Mouse (Mus musculus): ENCODE results near the gene Rpl31. TPM values are rescaled to one million over a fixed set of nuclear protein-coding genes. Genes with fewer than 3 reads are reported as not detected.
A peak's percentile ranks its signal among the peaks of the same experiment; 100 is the strongest.

Gene Rpl31
- total RNA-seq, 2 experiments from 2014 or later: 422 to 695 TPM

DNA sequence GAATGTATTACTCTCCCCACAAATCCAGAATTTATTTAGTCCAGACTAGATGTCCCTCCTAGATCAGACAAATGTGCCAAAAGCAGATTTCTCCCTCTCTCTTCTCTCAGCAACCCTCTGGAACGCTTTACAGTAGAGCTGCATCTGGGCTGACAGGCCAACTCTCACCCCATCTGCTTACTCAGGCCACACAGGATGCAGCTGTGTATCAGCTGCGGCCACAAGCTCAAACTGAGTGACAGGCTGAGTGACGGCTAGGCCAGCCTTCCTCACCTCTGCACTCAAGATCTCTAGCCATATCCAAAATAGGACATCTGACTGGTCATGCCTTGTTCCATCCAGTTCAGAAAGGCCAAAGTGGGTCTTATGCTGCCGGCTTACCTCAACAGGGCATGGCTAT is 28.7 kb downstream of the Rpl31 start:
- no peak for DNase-seq (ENCODE audit: low spot score in 2 of 2)

DNA sequence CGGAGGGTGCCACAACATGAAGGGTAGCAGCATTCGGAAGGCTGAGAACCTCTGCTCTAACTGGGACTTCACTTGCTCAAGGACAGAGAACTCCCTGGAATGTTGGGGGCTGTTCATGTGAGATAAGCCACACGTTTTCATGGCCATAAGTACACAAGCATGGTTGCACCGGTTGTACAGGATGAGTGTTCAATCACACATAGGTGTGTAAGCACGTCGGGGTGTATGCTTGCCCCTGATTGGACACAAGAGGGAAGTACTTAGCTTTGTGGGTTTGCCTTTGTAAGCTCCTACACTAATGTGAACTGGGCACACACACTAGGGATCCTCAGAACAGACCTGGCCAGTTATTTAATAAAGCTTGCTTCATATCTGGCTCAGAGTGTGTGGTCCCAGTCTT is 30.6 kb downstream of the Rpl31 start:
- no peak for DNase-seq (ENCODE audit: low spot score in 2 of 2)

DNA sequence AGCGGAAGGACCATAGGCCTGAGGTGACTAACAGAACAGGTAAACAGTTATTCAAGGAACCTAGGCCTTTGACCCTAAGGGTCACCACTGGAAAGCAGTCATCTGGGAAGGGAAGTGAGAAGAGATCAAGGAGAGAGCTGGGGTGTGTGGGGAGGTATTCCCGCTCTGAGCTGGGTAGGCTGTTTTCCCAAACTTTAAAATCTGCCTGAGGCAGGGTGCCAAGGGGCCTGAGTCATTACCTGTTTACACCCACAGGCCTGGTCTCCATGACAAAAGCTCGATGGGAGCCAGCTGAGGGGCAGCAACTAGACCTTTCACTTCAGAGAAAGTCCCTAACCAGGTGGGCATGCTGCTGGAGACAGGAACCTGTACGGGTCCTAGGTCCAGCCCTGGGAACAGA is 31.6 kb downstream of the Rpl31 start:
- DNase-seq (ENCODE audit: low spot score in 2 of 2): no peak

DNA sequence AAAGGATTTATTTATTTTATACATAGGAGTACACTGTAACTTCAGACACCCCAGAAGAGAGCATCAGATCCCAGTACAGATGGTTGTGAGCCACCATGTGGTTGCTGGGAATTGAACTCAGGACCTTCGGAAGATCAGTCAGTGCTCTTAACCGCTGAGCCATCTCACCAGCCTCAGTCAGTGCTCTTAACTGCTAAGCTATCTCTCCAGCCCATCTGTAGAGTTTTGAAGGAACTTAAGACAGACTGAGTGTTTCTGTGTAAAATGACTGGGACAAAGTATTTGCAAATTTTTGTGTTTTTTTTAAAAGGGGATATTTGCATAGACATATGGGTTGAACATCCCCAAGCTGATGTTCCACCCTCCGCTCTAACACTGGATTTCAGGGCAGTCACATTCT is 32.5 kb downstream of the Rpl31 start:
- no peak for DNase-seq (ENCODE audit: low spot score in 2 of 2)

DNA sequence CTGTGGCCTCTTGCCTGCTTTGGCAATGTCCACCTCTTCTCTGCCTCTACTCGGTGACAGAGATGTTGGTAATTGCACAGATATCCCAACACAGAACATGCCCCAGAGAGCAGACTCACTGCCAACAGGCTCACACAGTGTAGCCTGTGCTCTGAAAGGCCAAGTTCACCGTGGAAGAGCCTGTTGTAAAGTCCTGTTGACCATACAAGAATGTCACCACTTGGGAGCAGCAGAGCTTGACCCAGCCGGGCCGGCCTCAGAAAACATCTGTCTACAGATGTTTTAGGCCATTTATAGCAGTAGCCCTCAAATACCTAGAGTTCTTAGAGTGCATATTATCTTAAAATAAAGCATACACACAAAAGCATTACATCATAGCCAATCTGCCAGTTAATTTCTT is 39.5 kb downstream of the Rpl31 start:
- DNase-seq (ENCODE audit: low spot score in 2 of 2): no peak

DNA sequence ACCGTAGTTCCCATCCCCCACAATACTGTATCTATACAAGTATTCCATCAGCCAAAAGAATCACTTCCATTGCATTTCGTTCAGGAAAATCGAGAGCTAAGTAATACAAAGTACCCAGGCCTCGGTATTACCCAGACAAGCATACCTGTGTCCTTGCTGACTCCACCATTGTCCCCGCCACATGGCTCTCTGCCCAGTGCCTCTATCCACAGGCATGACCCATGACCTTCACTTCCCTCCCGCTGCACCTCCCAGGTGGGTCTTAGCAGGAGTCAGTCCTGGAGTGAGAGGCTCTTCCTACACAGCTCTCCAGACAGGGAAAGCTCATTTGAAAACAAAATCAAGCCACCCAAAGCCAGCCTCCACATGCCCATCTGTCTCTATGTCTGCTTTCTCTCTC is 40.5 kb downstream of the Rpl31 start:
- DNase-seq (ENCODE audit: low spot score in 2 of 2): no peak

DNA sequence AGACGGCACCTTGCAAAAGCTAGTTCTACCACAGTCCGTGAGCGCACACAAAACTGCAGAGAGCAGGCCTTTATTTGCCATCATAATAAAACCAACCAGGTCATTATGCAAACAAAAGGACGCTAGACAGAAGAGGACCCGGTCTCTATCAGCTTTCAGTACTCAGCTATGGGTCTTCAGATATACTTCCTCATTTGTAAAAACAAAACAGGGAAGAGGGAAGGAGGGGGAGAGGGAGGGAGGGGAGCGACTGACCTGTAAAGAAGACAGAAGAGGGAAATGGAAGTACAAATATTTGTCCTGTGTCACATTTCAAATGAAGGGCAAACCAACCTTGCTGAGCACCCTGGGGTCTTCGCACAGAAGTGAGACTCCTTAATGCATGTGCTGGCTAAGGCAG is 41.0 kb downstream of the Rpl31 start:
- no peak for DNase-seq (ENCODE audit: low spot score in 2 of 2)

DNA sequence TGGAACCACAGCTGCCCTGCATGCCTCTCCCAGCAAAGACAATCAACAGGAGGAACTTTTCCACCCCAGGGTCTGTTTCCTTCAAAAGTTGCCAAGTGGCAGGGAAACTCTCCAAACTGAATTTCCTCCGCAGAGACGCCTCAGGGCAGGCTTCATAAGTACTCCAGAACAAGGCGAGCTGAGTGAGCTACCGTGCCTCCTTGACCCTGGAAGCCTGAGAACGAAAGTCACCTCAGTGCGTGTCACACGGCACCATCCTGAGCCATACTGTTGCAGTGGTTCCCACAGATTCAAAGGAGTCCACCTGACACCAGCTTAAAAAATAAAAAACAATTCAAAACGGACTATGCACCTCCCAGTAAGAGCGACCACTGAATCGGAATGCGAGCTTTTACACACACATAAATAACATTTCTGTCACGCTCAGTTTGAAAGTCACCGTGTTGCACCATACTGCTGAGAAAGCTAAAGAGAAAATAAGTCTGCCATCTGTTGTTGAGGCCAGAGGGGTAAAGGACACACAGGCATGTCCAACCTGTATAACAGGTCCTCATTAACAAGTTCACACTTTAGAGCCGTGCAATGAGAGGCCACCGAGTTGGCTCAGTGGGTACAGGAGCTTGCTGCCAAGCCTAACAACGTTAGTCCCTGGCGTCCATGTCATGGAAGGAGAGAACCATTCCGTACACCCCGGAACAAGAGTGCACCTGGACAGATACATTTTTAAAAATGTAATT is 42.6 kb downstream of the Rpl31 start:
- no peak for DNase-seq (ENCODE audit: low spot score in 2 of 2)

DNA sequence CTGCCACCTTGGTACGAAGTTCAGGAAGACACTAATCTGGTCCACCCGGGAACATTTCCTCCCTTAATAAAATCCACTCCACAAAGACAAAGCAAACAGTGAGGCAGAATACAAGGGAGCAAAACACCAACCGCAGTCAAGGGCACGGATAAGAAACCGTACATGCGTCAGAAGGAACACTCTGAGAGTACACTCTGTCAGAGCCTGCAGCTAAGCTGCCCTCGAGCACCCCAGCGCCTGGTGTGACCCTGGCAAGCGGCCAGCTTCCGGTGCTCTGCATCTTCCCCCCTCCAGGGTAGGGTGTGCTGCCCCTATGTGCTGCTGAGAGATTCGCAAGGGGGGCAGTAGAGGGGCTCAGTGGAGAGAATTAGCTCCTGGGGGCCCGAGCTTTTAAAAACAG is 50.2 kb downstream of the Rpl31 start:
- peak in 1 of 2 experiments; percentile 30 for DNase-seq (ENCODE audit: low spot score in 2 of 2)

DNA sequence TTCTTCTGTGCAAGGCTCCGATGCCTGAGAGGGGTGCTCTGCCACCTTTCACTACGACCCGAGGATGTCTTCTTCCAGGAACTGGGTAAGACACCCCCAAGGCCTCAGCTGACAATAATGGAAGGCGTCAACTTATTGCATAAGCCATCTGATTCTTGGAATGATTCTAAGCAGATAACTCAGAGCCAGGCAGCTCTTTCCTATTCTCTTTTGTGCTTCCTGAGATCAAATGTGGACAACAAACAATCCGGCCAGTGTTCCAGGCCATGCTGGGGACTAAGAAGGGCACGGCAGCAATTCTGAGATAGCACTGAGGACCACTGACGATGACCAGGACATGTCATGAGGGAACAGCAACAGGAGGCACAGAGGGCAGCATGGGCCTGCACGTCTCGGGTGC is 51.2 kb downstream of the Rpl31 start:
- DNase-seq (ENCODE audit: low spot score in 2 of 2): no peak

DNA sequence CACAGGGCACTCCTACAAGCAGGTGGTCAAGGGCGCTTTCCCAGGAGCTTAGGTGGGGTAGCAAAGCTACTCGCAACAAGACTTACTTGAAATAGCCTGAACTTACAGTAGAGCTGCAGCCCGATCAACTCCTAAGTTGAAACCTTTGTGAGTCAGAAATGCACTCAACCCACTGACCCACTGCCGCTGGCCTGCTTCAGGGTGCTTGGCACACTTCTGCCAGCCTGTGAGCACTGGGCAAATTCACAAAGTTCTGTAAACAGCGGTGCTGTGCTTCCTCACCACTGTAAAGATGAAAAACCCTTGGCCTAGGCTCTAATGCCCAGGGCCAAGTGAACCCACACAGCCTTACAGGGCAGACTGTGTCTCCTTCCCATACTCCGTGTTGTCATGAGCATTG is 53.3 kb downstream of the Rpl31 start:
- no peak for DNase-seq (ENCODE audit: low spot score in 2 of 2)

Other genes starting within 250 kb of the Rpl31 start
- gene Npas2, start 174.1 kb upstream of the Rpl31 start, total RNA-seq (2021): 10 to 100 TPM; 19.8 to 21.3 TPM
- 10 to 100 TPM; 14.9 to 15.0 TPM for gene Tbc1d8, start 110.9 kb downstream of the Rpl31 start, total RNA-seq (2021)
- 10 to 100 TPM; 23.8 to 24.2 TPM for gene Cnot11, start 167.2 kb downstream of the Rpl31 start, total RNA-seq (2021)
- 10 to 100 TPM; 29.6 to 29.8 TPM for gene Rnf149, start 209.6 kb downstream of the Rpl31 start, total RNA-seq (2021)

All from layer of hippocampus, postnatal 10 days (tissue).